Mouse (Mus musculus) brain, embryonic 14.5 days (tissue): Measurements from ENCODE around the gene Gm20695.

Source experiments
- CTCF ChIP-seq: fragments of 200-500 bp; IDR thresholded peaks from 2 replicates; pipeline ENCODE4 v1.5.1; 2012; ENCODE audit warnings: inconsistent platforms, mild to moderate bottlenecking, moderate library complexity, borderline replicate concordance; ENCODE audit not compliant: insufficient read depth, insufficient read length; ENCODE audit errors: extremely low read depth
- POLR2A ChIP-seq: fragments of 200-500 bp; IDR thresholded peaks from 2 replicates; pipeline ENCODE4 v1.6.1; 2012; ENCODE audit warnings: mild to moderate bottlenecking, inconsistent platforms, borderline replicate concordance; ENCODE audit not compliant: poor library complexity, insufficient read depth, insufficient read length, severe bottlenecking; ENCODE audit errors: extremely low read depth

- TF ChIP-seq POLR2A (no peak), CTCF (no peak)
Observed at GRCm38 (mm10) chr16:3859254-3859653, 25.2 kb upstream of the Gm20695 start.
